Mouse (Mus musculus) mouse embryonic stem cell (cell line): Measurements from ENCODE around the gene Gm20388.
"Not testable (repeated sequence)": the region's sequence is repeated elsewhere in the genome, so short reads cannot be mapped to it uniquely, and the experiment has no call there.

Experiments
- in situ Hi-C, 2 experiments: fragments of 300-500 bp; cut with MboI; formaldehyde crosslinking; loops; 1 replicate in 1 of 2; 3 replicates in 1 of 2; pipeline ENCODE4 v1.14.3; 2019 to 2020; ENCODE audit warnings: low sequenced_read_pairs in 2 of 2, low pct_unique_long_range_greater_than_20kb in 1 of 2, mixed read lengths in 1 of 2; ENCODE audit not compliant: unreplicated experiment in 1 of 2

Gm20388 gene

GRCm38 (mm10) chr8:123235520-123236497, 3325.2 kb downstream of the Gm20388 start, which contains the start of gene Spata2l:
Gene Spata2l, minus strand, starts transcription at chr8:123236233.
- in situ Hi-C loops = no loop called here

GRCm38 (mm10) chr8:123239398-123239797, 3328.8 kb downstream of the Gm20388 start:
- in situ Hi-C loops = no loop called here

GRCm38 (mm10) chr8:123242107-123242923, 3331.7 kb downstream of the Gm20388 start:
- in situ Hi-C loops = no loop called here

- in situ Hi-C loops = no loop called here
These were observed 3332.4 kb downstream of the Gm20388 start for GRCm38 (mm10) chr8:123243053-123243452.

- in situ Hi-C loops = no loop called here
These were observed 3333.7 kb downstream of the Gm20388 start for GRCm38 (mm10) chr8:123244382-123244781.

GRCm38 (mm10) chr8:123245543-123245942, 3334.9 kb downstream of the Gm20388 start:
- in situ Hi-C loops = no loop called here

GRCm38 (mm10) chr8:123247748-123248147, 3337.1 kb downstream of the Gm20388 start:
- in situ Hi-C loops = no loop called here

- in situ Hi-C loops = no loop called here
These were observed 3338.0 kb downstream of the Gm20388 start for GRCm38 (mm10) chr8:123248596-123248995.

- in situ Hi-C loops = no loop called here
These were observed 3340.3 kb downstream of the Gm20388 start for GRCm38 (mm10) chr8:123250940-123251339.

GRCm38 (mm10) chr8:123252925-123253324, 3342.3 kb downstream of the Gm20388 start:
- in situ Hi-C loops = no loop called here

GRCm38 (mm10) chr8:123253451-123254098, 3342.9 kb downstream of the Gm20388 start:
- in situ Hi-C loops = no loop called here

- in situ Hi-C loops = no loop called here
These were observed 3343.7 kb downstream of the Gm20388 start, which contains the start of the genes Zfp276 and Vps9d1 for GRCm38 (mm10) chr8:123254099-123254885. Gene Zfp276, plus strand, starts transcription at chr8:123254195. Gene Vps9d1, minus strand, starts transcription at chr8:123254348.

- in situ Hi-C loops = no loop called here
These were observed 3344.5 kb downstream of the Gm20388 start for GRCm38 (mm10) chr8:123255170-123255569.

GRCm38 (mm10) chr8:123257114-123257513, 3346.5 kb downstream of the Gm20388 start:
- in situ Hi-C loops = no loop called here

GRCm38 (mm10) chr8:123257593-123257992, 3347.0 kb downstream of the Gm20388 start:
- in situ Hi-C loops = not testable (repeated sequence)

- in situ Hi-C loops = no loop called here
These were observed 3357.4 kb downstream of the Gm20388 start for GRCm38 (mm10) chr8:123267926-123268656.

GRCm38 (mm10) chr8:123271147-123271546, 3360.5 kb downstream of the Gm20388 start:
- in situ Hi-C loops = no loop called here
